Mouse (Mus musculus): Measurements from ENCODE around the gene Ssxb3.
"Not testable (repeated sequence)": the region's sequence is repeated elsewhere in the genome, so short reads cannot be mapped to it uniquely, and the experiment has no call there.

The Ssxb3 gene

GRCm38 (mm10) chrX:8591716-8592115 is at the start of gene Ssxb3:
Gene Ssxb3, minus strand, starts transcription at chrX:8591816.
- not testable (repeated sequence) for DNase-seq (ENCODE audit: low spot score in 2 of 2)

GRCm38 (mm10) chrX:8548155-8548554 is 43.5 kb downstream of the Ssxb3 start, which contains the start of gene Ssxb6:
Gene Ssxb6, minus strand, starts transcription at chrX:8548255.
- not testable (repeated sequence) for DNase-seq (ENCODE audit: low spot score in 2 of 2)

All from heart, adult 9 months (tissue).